Mouse (Mus musculus): ENCODE data around the gene Gcnt2.
"Not testable (repeated sequence)": the region's sequence is repeated elsewhere in the genome, so short reads cannot be mapped to it uniquely, and the experiment has no call there.

Gene Gcnt2

DNA sequence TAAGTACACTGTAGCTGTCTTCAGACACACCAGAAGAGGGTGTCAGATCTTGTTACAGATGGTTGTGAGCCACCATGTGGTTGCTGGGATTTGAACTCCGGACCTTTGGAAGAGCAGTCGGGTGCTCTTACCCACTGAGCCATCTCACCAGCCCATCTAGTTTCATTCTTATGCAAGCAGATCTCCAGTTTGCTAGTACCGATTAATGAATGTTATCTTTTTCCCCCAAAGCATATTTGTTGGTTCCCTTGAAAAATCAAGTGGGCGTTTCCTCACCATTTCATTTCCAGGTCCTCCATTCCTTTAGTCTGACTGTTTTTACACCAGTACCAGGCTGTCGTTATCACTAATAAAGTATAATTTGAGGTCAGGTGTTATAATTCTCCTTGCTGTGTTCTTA lies 139.0 kb downstream of the Gcnt2 start:
- DNase-seq (ENCODE audit: low read depth), result not testable (repeated sequence)

DNA sequence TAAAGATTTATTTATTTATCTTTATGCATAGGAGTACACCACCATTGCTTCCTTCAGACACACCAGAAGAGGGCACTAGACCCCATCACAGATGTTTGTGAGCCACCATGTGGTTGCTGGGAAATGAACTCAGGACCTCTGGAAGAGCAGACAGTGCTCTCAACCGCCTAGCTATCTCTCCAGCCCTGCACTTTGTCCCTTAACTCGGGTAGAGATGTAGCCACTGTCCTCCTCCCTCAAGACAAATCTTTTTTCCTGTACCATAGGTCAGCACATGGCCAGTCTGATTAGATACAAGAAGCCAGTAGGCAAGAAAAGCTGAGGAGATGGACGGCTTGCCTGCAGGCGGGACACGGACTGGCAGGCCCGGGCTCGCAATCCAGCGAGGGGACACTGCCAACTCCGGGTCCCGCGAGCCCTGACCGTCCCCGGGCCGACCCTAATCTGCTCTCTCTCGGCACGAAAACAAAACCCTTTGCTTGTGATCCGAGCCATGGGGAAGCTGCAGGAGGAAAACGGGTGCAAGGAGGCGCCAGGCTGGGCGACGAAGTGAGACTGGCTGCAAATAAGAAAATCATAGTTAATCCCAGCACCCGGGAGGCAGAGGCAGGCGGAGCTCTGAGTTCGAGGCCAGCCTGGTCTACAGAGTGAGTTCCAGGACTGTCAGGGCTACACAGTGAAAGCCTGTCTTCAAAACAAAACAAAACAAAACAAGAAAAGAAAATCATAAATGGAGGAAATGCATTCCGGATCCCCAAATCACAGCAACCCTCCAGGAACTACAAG lies 140.8 kb downstream of the Gcnt2 start:
- DNase-seq (ENCODE audit: low read depth), result no peak

DNA sequence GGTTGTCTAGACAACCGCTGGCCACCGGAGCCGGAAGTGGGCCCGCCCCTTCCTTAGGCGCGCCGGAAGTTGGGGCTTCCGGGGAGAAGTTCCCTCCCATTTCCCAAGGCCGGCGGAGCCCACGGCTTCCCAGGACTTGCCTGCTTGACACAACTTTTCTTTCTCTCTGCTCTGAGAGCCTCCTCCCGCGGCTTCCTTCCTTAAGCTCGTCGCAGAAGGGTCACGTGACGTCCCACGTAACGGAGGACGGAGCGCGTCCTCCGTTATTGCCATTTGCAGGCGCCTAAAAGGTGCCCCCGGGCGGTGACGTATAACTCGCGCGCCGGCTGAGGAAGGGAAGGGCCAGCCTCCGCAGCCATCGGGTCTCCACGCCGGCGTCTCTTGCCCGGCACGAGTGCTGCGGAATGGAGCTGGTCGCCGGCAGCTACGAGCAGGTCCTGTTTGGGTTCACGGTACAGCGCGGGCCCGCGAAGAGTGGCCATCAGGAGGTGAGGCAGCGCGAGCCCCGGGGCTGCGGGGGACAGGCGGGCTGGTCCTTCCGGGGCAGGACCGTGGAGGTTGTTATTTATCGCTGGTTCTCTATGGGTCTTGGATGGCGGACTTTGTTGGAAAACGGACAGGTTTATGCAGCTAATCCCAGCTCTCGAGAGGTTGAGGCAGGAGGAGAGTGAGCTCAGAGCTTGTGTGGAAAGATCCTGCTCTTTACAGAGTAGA lies 141.5 kb downstream of the Gcnt2 start, which contains the start of gene Pak1ip1:
Gene Pak1ip1 (plus strand): TSS at position 98 of the 714 bp plus-strand sequence.
- DNase-seq (ENCODE audit: low read depth), result peak; percentile 96

DNA sequence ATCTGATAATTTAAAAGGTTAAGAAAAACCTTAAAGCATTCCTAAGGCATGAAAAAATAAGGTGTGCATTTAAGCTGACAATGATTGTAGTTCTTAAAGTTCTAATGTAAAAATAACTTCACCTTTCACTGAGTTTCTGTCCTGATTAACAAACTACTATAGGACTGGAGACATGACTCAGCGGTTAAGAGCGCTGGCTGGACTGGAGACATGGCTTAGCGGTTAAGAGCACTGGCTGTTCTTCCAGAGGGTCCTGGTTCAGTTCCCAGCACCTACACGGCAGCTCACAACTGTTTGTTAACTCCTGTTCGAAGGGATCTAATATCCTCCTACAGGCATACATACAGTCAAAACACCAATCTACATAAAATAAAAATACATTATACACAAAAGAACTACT lies 142.4 kb downstream of the Gcnt2 start:
- DNase-seq (ENCODE audit: low read depth), result no peak

DNA sequence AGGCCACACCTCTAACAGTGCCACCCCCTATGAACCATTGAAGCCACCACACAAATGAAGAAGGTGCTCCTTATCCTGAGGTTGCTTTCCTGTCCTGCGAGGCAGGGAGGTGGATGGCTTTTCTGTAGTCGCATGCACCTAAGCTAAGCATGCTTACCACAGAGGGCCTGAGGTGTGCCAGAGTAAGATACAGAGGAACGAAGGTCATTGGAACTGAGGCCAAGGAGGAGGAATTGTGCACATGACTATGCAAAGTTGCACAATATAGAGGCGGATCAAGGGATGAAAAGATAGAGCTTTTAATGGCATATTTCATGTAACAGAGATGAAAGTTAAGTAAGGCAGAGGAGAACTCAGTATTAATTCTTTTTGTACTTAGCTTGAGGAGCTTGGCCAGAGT lies 146.7 kb downstream of the Gcnt2 start:
- no peak for DNase-seq (ENCODE audit: low read depth)

DNA sequence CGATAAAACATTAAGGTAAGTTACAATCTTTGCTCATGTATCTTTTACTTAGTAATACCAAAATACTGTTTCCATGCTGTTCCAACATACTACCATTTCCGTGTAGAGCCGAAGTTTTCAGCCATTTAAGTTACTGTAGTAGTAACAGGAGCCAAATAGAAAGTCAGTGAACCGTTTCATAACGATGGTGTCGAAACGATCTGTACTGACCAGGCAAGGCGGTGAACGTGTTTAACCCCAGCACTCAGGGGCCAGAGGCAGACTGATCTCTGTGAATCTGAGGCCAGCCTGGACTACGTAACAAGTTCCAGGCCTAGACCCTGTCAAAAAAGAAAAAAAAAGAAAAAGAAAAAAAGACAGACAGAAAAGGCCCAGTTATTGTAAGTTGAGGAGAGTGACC lies 148.7 kb downstream of the Gcnt2 start:
- no peak for DNase-seq (ENCODE audit: low read depth)

DNA sequence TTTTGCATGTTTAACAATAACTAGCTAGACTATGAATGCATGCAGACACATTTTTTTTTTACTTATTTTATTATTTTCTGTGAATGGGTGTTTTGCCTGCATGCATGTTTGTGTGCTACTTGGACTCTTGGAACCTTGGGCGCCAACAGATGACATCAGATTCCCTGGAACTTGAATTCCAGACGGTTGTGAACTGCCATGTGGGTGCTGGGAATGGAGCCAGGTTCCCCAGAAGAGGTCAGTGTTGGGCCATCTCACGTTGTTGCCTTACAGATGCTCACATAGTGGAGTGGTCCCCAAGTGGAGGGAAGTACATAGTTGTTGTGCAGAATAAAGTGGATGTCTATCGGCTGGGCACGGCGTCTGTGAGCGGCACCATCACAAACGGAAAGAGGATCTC lies 149.4 kb downstream of the Gcnt2 start:
- no peak for DNase-seq (ENCODE audit: low read depth)

All from naive thymus-derived CD4-positive, alpha-beta T cell, adult 2 months (primary cell).